29 mouse cellular contexts compared by ENCODE assay signal in genomic region chr10:80011740-80012139, GRCm38 (mm10).
"Had no signal": no experiment of that assay in that cellular context is flagged by ENCODE, and none has a peak within 500 bp of the region (broad histone marks: within the 10 kb centered on the region; RNA-seq: fewer than 3 reads in every experiment).

No protein-coding gene starts in this region.

- H3K27ac ChIP-seq: heart, embryonic 13.5 days; heart, embryonic 15.5 days; hindbrain, embryonic 10.5 days; hindbrain, embryonic 12.5 days; hindbrain, embryonic 13.5 days; hindbrain, embryonic 14.5 days; hindbrain, embryonic 15.5 days; hindbrain, postnatal 0 days; intestine, embryonic 15.5 days; kidney, embryonic 15.5 days; kidney, postnatal 0 days; layer of hippocampus, adult 2 months; left cerebral cortex, adult 2 months had no signal

- DNase-seq: heart, postnatal 10 days; heart, postnatal 14 days; heart, postnatal 36 days; kidney, adult 11 months; kidney, adult 18-20 months; kidney, adult 2 months; kidney, adult 8-10 months; kidney, adult 9 months; kidney, postnatal 10 days; kidney, postnatal 14 days; kidney, postnatal 25 days; kidney, postnatal 36 days; kidney, postnatal 4 days; layer of hippocampus, adult 9-11 months; layer of hippocampus, postnatal 36 days had no signal

- H3K4me3 ChIP-seq: heart, embryonic 12.5 days; heart, embryonic 13.5 days; heart, embryonic 15.5 days; hindbrain, embryonic 10.5 days; hindbrain, embryonic 12.5 days; hindbrain, embryonic 13.5 days; hindbrain, embryonic 15.5 days; intestine, embryonic 15.5 days; kidney, embryonic 15.5 days; layer of hippocampus, adult 2 months; left cerebral cortex, adult 2 months had no signal

- H3K9me3 ChIP-seq: intestine, embryonic 15.5 days had no signal

- H3K4me1 ChIP-seq: hindbrain, embryonic 10.5 days; hindbrain, embryonic 12.5 days; hindbrain, embryonic 13.5 days; hindbrain, embryonic 15.5 days had no signal
